Mouse (Mus musculus): ENCODE results near the gene Ddx17. TPM values are rescaled to one million over a fixed set of nuclear protein-coding genes. Genes with fewer than 3 reads are reported as not detected.

Gene Ddx17
- polyA plus RNA-seq, 1 experiment from 2014 or later = 11.3 TPM

DNA sequence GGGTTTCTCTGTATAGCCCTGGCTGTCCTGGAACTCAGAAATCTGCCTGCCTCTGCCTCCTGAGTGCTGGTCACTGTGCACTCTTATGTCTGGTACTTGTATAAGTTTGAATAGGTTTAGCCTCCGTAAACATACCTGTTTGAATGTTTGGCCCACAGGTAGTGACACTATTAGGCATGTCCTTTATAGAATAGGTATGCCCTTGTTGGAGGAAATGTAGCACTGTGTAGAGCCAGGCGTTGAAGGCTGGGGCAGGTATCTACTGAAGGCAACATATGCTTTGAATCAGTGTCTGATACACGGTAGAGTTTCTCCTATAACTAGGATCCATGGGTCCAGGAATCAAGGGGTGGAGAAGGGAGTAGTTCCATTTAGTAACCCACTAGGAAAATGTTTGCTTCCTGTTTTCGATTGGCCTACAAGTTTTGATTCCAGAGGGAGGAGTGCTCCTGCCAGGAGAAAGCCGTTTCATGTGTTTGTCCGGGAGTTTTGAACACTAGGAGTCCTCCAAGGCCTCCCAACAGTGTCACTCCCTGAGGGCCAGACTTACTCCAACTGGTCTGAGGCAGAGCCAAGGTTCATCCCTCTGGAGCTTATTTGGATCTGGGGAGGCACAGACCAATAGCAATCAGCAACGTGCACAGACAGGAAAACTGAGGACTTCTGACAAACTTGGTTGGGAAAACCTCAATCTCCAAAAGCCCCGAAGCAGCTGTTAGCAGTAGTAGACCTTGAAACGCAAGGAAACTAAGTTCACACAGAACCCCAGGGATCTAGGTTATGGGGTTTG lies 20.4 kb downstream of the Ddx17 start:
- no peak for ATAC-seq (ENCODE audit: low read depth)
- Histone ChIP-seq H3K4me2 (ENCODE audit: low read depth, low read length) (no peak overlapping the region), H3K4me1 (ENCODE audit: control insufficient read depth, low read depth, low read length) (peaks cover 8% of the 10 kb centered on the region), H3K9me3 (replicated peaks; ENCODE audit: control insufficient read depth, low read length) (no peaks in the 10 kb centered on the region), H3K27ac (ENCODE audit: low read length) (no peak overlapping the region), H3K36me3 (ENCODE audit: control insufficient read depth, insufficient read depth) (peaks cover 35% of the 10 kb centered on the region), H3K4me3 (ENCODE audit: low read depth, low read length) (no peak overlapping the region), H3K9ac (ENCODE audit: low read depth, low read length) (no peak overlapping the region), H3K27me3 (ENCODE audit: control insufficient read depth, insufficient read depth, low read depth, low read length) (no peaks in the 10 kb centered on the region)
- WGBS (ENCODE audit: insufficient replicate concordance) = 66% methylated on average over 9 of the region's 9 CpGs

DNA sequence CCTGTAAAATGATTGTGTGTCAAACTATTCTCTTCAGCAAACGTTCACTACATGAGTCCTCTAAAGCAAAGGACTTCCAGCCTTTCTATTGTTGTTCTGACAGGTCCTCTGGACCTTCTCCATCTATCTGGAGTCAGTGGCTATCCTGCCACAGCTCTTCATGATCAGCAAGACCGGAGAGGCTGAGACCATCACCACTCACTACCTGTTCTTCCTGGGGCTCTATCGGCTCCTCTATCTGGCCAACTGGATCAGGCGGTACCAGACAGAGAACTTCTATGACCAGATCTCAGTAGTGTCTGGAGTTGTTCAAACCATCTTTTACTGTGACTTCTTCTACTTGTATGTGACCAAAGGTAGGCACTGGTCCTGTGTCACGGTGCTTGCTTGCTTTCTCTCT lies 21.0 kb downstream of the Ddx17 start:
- 73% methylated on average over 5 of the region's 5 CpGs for WGBS (ENCODE audit: insufficient replicate concordance)

DNA sequence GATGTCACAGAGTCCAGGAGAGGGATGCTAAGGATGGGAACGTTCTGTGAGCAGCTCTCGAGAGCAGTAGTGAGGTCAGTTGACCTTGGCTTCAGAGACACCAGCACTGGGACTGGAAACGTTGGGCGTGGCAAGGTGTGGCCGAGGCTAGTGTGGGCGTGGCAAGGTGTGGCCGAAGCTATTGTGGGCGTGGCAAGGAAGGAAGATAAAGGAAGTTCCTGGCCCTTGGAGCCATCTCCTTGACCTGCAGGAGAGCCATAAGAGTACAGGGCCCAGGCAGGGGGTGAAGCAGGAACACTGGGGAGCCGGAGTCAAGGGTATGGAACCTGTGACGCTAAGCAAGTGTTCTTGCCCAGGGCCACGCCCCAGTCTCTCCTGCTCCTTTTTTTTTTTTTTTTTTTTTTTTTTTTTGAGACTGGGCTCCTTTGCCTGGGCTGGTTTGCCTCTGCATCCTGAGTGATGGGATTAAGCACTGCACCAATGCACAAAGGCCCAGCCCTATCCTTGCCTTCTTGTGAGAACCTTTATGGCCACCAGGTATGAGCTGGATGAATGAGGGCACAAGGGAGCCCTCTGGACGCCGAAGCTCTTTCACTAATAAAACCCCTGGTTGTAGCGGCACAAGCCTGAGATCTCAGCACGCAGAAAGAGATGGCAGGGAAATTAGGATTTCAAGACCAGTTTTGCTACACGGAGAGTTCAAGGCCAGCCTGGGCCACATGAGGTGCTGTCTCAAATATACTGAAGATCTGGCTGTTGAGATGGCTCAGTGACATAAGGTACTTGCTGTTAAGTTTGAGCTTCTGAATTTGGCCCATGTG lies 26.9 kb downstream of the Ddx17 start:
- H3K9me3 ChIP-seq (replicated peaks; ENCODE audit: control insufficient read depth, low read length) = no peaks in the 10 kb centered on the region
- H3K4me3 ChIP-seq (ENCODE audit: low read depth, low read length) = no peak overlapping the region
- H3K36me3 ChIP-seq (ENCODE audit: control insufficient read depth, insufficient read depth) = no peaks in the 10 kb centered on the region
- ATAC-seq (ENCODE audit: low read depth) = no peak
- no peak overlapping the region for H3K27ac ChIP-seq (ENCODE audit: low read length)
- peaks cover 37% of the 10 kb centered on the region for H3K27me3 ChIP-seq (ENCODE audit: control insufficient read depth, insufficient read depth, low read depth, low read length)
- H3K9ac ChIP-seq (ENCODE audit: low read depth, low read length) = no peak overlapping the region
- 41% methylated on average over 16 of the region's 16 CpGs for WGBS (ENCODE audit: insufficient replicate concordance)
- peak overlapping the region; percentile 2; the same call in 1 of the 2 replicates for H3K4me2 ChIP-seq (ENCODE audit: low read depth, low read length)
- H3K4me1 ChIP-seq (ENCODE audit: control insufficient read depth, low read depth, low read length) = peaks cover 12% of the 10 kb centered on the region

More for the DNA sequence above, 21.0 kb downstream of the Ddx17 start:
- Histone ChIP-seq H3K4me2 (ENCODE audit: low read depth, low read length) (no peak overlapping the region), H3K9ac (ENCODE audit: low read depth, low read length) (no peak overlapping the region), H3K4me1 (ENCODE audit: control insufficient read depth, low read depth, low read length) (peaks cover 8% of the 10 kb centered on the region), H3K27ac (ENCODE audit: low read length) (no peak overlapping the region), H3K9me3 (replicated peaks; ENCODE audit: control insufficient read depth, low read length) (no peaks in the 10 kb centered on the region), H3K27me3 (ENCODE audit: control insufficient read depth, insufficient read depth, low read depth, low read length) (no peaks in the 10 kb centered on the region), H3K36me3 (ENCODE audit: control insufficient read depth, insufficient read depth) (peaks cover 29% of the 10 kb centered on the region), H3K4me3 (ENCODE audit: low read depth, low read length) (no peak overlapping the region)
- no peak for ATAC-seq (ENCODE audit: low read depth)

DNA sequence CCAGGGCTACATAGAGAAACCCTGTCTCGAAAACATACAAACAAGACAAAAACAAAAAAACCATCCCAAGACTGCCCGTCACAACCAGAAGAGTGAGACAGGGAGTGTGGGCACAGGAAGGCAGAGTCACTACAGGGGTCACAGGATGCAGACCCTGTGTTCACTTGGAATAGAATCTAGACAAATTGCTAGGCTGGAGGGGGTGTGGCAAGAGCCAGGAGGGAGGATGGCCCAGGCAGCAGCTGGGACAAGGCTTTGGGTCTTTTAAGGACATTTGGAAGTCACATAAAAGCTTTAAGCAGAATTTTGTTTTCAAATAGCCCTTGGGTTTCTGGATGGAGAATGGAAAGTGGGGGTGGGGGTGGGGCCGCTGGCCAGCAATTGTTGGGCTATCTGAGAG lies 28.0 kb downstream of the Ddx17 start:
- Histone ChIP-seq H3K4me2 (ENCODE audit: low read depth, low read length) (no peak overlapping the region), H3K27me3 (ENCODE audit: control insufficient read depth, insufficient read depth, low read depth, low read length) (peaks cover 48% of the 10 kb centered on the region), H3K4me1 (ENCODE audit: control insufficient read depth, low read depth, low read length) (peaks cover 12% of the 10 kb centered on the region), H3K4me3 (ENCODE audit: low read depth, low read length) (no peak overlapping the region), H3K9ac (ENCODE audit: low read depth, low read length) (no peak overlapping the region), H3K9me3 (replicated peaks; ENCODE audit: control insufficient read depth, low read length) (no peaks in the 10 kb centered on the region), H3K36me3 (ENCODE audit: control insufficient read depth, insufficient read depth) (no peaks in the 10 kb centered on the region), H3K27ac (ENCODE audit: low read length) (no peak overlapping the region)
- WGBS (ENCODE audit: insufficient replicate concordance) = 72% methylated on average over 3 of the region's 3 CpGs
- ATAC-seq (ENCODE audit: low read depth) = no peak

DNA sequence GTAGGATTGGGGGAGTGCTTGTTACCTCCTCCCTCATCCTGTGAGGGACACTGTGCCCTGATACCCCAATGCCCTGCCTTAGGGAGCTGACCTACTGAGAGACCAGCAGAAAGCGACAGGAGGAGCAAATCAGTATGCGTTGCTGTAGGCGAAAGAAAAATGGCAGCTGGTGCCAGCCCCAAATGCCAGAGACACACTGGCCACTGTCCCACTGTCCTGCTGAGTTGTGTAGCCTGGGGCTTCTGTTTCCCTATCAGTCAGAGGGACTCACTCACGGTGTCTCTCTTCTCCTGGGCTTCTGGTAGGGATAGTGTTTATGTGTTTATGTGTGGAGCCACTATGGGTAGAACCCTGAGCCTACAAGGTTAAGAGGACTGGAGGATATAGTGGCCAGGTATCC lies 28.8 kb downstream of the Ddx17 start:
- Histone ChIP-seq H3K27me3 (ENCODE audit: control insufficient read depth, insufficient read depth, low read depth, low read length) (peaks cover 52% of the 10 kb centered on the region), H3K4me1 (ENCODE audit: control insufficient read depth, low read depth, low read length) (peaks cover 12% of the 10 kb centered on the region), H3K9ac (ENCODE audit: low read depth, low read length) (no peak overlapping the region), H3K4me2 (ENCODE audit: low read depth, low read length) (no peak overlapping the region), H3K9me3 (replicated peaks; ENCODE audit: control insufficient read depth, low read length) (no peaks in the 10 kb centered on the region), H3K4me3 (ENCODE audit: low read depth, low read length) (no peak overlapping the region), H3K27ac (ENCODE audit: low read length) (no peak overlapping the region), H3K36me3 (ENCODE audit: control insufficient read depth, insufficient read depth) (no peaks in the 10 kb centered on the region)
- ATAC-seq (ENCODE audit: low read depth) = no peak
- whole genome bisulfite sequencing (ENCODE audit: insufficient replicate concordance) = 67% methylated on average over 4 of the region's 4 CpGs

DNA sequence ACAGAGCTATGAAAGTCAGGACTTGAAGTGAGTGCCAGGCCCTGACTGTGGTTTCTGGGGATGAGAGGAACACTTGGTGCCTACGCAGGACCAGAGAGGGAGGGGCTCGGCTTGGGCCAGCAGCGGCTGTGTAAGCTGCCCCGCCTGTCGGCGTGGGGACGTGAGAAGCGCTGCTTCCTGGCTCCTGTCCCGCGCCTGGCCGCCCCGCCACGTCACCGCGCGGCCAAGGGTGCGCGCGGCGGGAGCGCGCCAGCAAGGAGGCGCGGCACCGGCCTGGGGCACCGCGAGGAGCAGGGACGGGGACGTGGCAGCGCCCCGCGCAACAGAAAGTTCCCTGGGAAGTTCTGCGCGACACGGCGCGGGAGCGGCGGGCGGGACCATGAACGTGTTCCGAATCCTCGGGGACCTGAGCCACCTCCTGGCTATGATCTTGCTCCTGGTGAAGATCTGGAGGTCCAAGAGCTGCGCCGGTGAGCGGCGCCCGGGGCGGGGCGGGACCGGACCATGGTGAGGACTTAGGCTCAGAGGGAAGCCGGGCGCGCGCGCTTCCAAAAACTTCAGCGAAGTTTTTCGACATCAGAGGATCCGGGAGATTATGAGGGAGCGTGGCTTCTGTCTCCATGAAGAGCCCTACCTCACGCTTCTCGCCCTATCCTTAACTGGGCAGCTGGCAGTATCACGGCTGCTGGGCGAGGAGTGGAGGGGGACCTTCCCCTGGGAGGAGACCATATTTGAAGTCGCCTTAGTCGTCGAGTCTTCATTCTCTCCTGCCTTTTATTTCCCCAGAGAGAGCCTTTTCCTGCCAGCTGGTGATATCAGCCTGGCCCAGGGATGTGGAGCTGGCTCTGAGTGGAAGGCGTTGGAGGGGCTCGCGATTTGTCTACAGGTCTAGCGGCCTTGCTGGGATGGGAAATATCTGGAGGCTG lies 30.1 kb downstream of the Ddx17 start, which contains the start of gene Kdelr3:
Gene Kdelr3, plus strand, starts transcription at position 241 of the 926 bp plus-strand sequence.
- peaks cover 12% of the 10 kb centered on the region for H3K4me1 ChIP-seq (ENCODE audit: control insufficient read depth, low read depth, low read length)
- H3K27ac ChIP-seq (ENCODE audit: low read length) = no peak within 1 kb of the TSS
- H3K9ac ChIP-seq (ENCODE audit: low read depth, low read length) = peak within 1 kb of the TSS; percentile 21; the same call in 1 of the 2 replicates
- H3K27me3 ChIP-seq (ENCODE audit: control insufficient read depth, insufficient read depth, low read depth, low read length) = peaks cover 65% of the 10 kb centered on the region
- peak within 1 kb of the TSS; percentile 70 for H3K4me2 ChIP-seq (ENCODE audit: low read depth, low read length)
- WGBS (ENCODE audit: insufficient replicate concordance) = under 1% methylated on average over 71 of the region's 71 CpGs
- H3K4me3 ChIP-seq (ENCODE audit: low read depth, low read length) = peak within 1 kb of the TSS; percentile 56
- H3K36me3 ChIP-seq (ENCODE audit: control insufficient read depth, insufficient read depth) = no peaks in the 10 kb centered on the region
- peak; percentile 64 for ATAC-seq (ENCODE audit: low read depth)
- no peaks in the 10 kb centered on the region for H3K9me3 ChIP-seq (replicated peaks; ENCODE audit: control insufficient read depth, low read length)

DNA sequence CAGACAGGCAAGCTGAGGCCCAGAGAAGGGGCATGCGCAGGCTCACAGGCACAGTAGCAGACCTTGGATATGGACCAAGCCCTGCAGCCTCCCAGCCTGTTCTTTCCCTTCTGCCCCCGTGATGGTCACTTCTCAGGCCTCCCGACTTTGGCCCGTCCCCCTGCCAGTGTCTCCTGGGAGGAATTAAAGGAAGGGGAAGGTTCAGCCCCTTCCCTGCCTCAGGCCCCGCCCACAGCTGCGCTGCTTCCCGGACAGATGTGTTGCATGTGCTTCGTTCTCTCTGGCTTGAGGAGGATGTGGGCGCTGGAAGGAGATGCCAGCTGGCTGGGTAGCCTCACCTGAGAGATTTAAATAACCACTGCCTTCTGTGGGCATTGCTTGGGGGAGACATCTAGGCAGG lies 32.6 kb downstream of the Ddx17 start:
- peaks cover 84% of the 10 kb centered on the region for H3K27me3 ChIP-seq (ENCODE audit: control insufficient read depth, insufficient read depth, low read depth, low read length)

DNA sequence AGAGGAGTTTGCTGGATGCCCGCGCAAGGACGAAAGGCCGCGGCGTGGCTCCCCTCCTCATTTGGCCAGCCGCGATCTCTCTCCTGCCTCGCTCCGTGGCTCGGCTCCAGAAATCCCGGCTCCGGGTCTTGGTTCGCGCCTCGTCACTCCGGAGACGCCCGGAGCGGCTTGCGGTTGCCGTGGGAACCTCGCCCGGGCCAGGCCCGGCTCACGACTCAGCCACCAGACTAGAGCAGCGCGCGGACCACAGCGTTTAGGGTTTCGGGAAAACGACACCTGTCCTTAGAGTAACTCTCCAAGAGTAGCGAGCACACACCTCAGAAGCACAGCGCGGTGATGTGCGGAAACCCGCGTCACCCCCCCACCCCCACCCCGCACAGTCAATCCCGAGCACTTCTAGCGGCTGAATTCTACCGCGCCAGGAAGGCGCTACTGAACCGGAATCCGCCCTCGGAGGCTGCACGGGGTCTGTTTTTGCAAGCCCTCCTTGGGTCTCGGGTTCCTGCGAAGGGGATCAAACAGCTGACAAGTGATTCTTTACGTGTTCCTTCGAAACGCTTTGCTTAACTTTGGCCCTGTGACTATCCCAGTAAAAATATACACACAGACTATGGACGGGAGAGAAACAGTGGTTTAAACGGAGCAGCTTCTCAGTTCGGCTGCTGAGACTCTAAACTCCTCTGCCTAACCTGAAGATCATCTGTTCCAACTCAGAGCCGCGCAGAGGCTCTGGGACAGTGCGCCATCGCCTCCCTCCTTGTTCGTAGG lies 34.8 kb downstream of the Ddx17 start:
- H3K36me3 ChIP-seq (ENCODE audit: control insufficient read depth, insufficient read depth) = no peaks in the 10 kb centered on the region
- WGBS (ENCODE audit: insufficient replicate concordance) = 2% methylated on average over 61 of the region's 61 CpGs
- no peak overlapping the region for H3K27ac ChIP-seq (ENCODE audit: low read length)
- peak overlapping the region; percentile 12 for H3K4me3 ChIP-seq (ENCODE audit: low read depth, low read length)
- H3K4me1 ChIP-seq (ENCODE audit: control insufficient read depth, low read depth, low read length) = no peaks in the 10 kb centered on the region; the same call in 1 of the 2 replicates
- no peak overlapping the region for H3K9ac ChIP-seq (ENCODE audit: low read depth, low read length)
- peak overlapping the region; percentile 33 for H3K4me2 ChIP-seq (ENCODE audit: low read depth, low read length)
- H3K27me3 ChIP-seq (ENCODE audit: control insufficient read depth, insufficient read depth, low read depth, low read length) = peaks cover 83% of the 10 kb centered on the region
- peak; percentile 41; the same call in 1 of the 2 replicates for ATAC-seq (ENCODE audit: low read depth)
- H3K9me3 ChIP-seq (replicated peaks; ENCODE audit: control insufficient read depth, low read length) = no peaks in the 10 kb centered on the region

More for the DNA sequence above, 32.6 kb downstream of the Ddx17 start:
- Histone ChIP-seq H3K9me3 (replicated peaks; ENCODE audit: control insufficient read depth, low read length) (no peaks in the 10 kb centered on the region), H3K27ac (ENCODE audit: low read length) (no peak overlapping the region), H3K36me3 (ENCODE audit: control insufficient read depth, insufficient read depth) (no peaks in the 10 kb centered on the region), H3K4me1 (ENCODE audit: control insufficient read depth, low read depth, low read length) (peaks cover 3% of the 10 kb centered on the region), H3K4me3 (ENCODE audit: low read depth, low read length) (no peak overlapping the region), H3K4me2 (ENCODE audit: low read depth, low read length) (no peak overlapping the region), H3K9ac (ENCODE audit: low read depth, low read length) (no peak overlapping the region)
- 11% methylated on average over 9 of the region's 9 CpGs for WGBS (ENCODE audit: insufficient replicate concordance)
- no peak for ATAC-seq (ENCODE audit: low read depth)

Data from liver, embryonic 16.5 days (tissue).